Mouse (Mus musculus) kidney, embryonic 15.5 days (tissue): Measurements from ENCODE around the gene Prkch. TPM values are rescaled to one million over a fixed set of nuclear protein-coding genes. Genes with fewer than 3 reads are reported as not detected.

Experiments
- ATAC-seq: fragments of 200-750 bp; cut with Nextera tagmentation; replicated peaks from 2 replicates; pipeline ENCODE4 v1.8.0; 2017; ENCODE audit warnings: moderate TSS enrichment; ENCODE audit not compliant: low FRiP score
- H3K27ac ChIP-seq: fragments of 300-500 bp; sonication (generic); 2 replicates; pipeline ENCODE4 v1.5.1; 2015; ENCODE audit warnings: mild to moderate bottlenecking, inconsistent platforms
- H3K27me3 ChIP-seq: fragments of 300-500 bp; sonication (generic); 2 replicates; pipeline ENCODE4 v1.6.1; 2015; ENCODE audit warnings: inconsistent platforms
- H3K36me3 ChIP-seq: fragments of 300-500 bp; sonication (generic); 2 replicates; pipeline ENCODE4 v1.6.1; 2015; ENCODE audit warnings: inconsistent platforms
- H3K4me1 ChIP-seq: fragments of 300-500 bp; sonication (generic); 2 replicates; pipeline ENCODE4 v1.6.1; 2015; ENCODE audit warnings: inconsistent platforms
- H3K4me2 ChIP-seq: fragments of 300-500 bp; sonication (generic); 2 replicates; pipeline ENCODE4 v1.6.1; 2015; ENCODE audit warnings: moderate library complexity, mild to moderate bottlenecking, inconsistent platforms
- H3K4me3 ChIP-seq: fragments of 300-500 bp; sonication (generic); replicated peaks from 2 replicates; pipeline ENCODE4 v1.5.1; 2015; ENCODE audit warnings: mild to moderate bottlenecking, inconsistent platforms
- H3K9ac ChIP-seq: fragments of 300-500 bp; sonication (generic); 2 replicates; pipeline ENCODE4 v1.6.1; 2015; ENCODE audit warnings: mild to moderate bottlenecking, inconsistent platforms
- H3K9me3 ChIP-seq: fragments of 300-500 bp; sonication (generic); replicated peaks from 2 replicates; pipeline ENCODE4 v1.6.1; 2016; ENCODE audit warnings: inconsistent platforms
- WGBS: fragments of 180-500 bp; shearing (Covaris S2); methylation state at CpG from one replicate; pipeline ENCODE4 v1.1.7; 2015; ENCODE audit warnings: mixed read lengths; 5-methylcytosine and 5-hydroxymethylcytosine counted together
- polyA plus RNA-seq: library from polyadenylated mRNA; unstranded; fragments of >200 nt; fragmentation: Nextera tagmentation; extraction: Ambion mirVana; gene quantifications from 2 replicates; pipeline ENCODE4 v1.2.1, GENCODE M21; 2015

Prkch gene
- polyA plus RNA-seq, 1 experiment from 2014 or later, result 11.9 TPM

DNA sequence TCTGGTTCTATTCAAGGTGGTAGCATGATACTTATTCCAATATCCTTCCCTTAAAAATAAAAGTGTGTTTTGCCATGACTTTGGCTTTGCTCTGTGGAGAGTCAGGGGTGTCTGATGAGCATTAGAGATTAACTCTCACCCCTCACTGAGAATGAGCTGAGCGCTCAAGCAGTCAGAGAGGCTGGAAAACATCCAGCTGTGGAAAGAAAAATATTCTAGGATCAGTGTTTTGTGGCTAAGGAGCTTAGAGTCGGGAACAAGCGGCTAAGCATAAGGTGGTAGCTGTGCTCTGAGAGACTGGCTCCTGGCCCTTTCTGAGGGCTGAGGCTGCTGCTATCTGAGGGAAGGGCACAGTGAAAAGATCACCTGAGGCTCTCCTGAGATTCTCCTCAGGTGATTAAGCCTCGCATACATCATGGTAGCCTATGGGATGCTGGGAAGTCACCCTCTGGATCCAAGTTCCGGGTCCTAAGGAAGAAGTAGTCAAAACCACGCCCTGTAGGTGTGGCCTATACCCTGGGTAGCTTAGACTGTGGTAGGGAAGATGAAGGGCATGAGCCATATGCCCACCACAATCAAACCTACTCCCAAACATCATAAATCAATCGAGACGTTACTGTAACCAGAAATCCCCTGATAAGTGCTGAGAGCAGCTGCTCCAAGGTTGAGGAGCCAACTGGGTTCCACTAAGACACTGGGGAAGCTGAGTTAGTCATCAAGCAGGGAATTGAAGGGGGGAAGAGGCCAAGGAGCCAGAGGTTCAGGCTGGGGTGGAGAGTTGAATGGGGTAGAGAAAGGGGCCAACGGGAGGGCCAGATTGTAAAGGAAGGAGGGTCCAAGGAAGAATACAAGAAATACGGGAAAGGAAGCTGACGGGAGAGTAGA, 228.7 kb downstream of the Prkch start:
- ATAC-seq, result peak; percentile 26; the same call in 1 of the 2 replicates
- 48% methylated on average over 11 of the region's 11 CpGs for WGBS
- Histone ChIP-seq H3K9ac (no peak overlapping the region), H3K4me2 (no peak overlapping the region), H3K27me3 (no peaks in the 10 kb centered on the region), H3K9me3 (no peaks in the 10 kb centered on the region), H3K27ac (peak overlapping the region; percentile 73), H3K4me3 (no peak overlapping the region), H3K36me3 (no peaks in the 10 kb centered on the region), H3K4me1 (peaks cover 40% of the 10 kb centered on the region)

DNA sequence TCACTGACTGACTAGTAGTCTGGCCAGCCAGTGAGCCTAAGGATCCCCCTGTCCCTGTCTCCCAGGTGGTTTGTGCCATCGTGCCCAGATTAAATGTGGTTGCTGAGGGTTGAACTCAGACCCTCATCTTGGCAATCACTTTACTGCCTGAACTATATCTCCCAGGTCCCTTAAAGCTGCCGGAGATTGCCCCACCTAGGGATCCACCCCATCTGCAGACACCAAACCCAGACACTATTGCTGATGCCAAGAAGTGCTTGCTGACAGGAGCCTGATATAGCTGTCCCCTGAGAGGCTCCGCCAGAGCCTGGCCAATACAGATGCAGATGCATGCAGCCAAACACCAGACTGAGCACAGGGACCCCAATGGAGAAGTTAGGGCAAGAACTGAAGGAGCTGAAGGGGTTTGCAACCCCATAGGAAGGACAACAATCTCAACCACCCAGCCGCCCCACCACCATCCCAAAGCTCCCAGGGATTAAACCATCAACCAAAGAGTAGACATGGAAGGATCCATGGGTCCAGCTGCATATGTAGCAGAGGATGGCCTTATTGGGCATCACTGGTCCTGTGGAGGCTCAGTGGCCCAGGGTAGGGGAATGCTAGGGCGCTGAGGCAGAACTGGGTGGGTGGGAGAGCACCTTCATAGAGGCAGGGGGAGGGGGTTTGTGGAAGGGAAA, 229.6 kb downstream of the Prkch start:
- no peak for ATAC-seq
- H3K4me3 ChIP-seq, result no peak overlapping the region
- H3K9ac ChIP-seq, result no peak overlapping the region
- H3K4me2 ChIP-seq, result no peak overlapping the region
- peaks cover 40% of the 10 kb centered on the region for H3K4me1 ChIP-seq
- 88% methylated on average over 5 of the region's 5 CpGs for whole genome bisulfite sequencing
- no peaks in the 10 kb centered on the region for H3K9me3 ChIP-seq
- no peaks in the 10 kb centered on the region for H3K27me3 ChIP-seq
- H3K27ac ChIP-seq, result no peak overlapping the region
- H3K36me3 ChIP-seq, result no peaks in the 10 kb centered on the region

DNA sequence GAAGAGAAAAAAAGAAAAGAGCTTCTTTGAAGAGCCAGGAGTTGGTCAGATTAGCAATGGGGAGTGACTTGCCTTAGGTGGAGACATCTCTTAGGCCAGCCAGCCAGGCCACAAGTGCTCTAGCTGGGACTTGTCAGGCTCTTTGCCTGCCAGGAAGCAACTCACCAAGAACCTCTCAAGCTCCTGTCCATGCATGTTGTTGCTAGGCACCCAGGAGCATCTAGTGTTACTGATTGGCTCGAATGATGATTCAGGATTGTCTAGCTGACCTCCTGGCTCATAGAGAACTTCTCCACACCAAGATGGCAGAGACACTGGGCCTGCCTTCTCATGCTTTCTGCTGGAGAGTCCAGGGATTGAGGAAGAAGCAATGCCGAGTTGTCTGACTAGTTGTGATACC, 230.3 kb downstream of the Prkch start:
- Histone ChIP-seq H3K9me3 (no peaks in the 10 kb centered on the region), H3K27ac (no peak overlapping the region), H3K4me1 (peaks cover 34% of the 10 kb centered on the region), H3K4me2 (no peak overlapping the region), H3K4me3 (no peak overlapping the region), H3K9ac (no peak overlapping the region), H3K36me3 (no peaks in the 10 kb centered on the region), H3K27me3 (no peaks in the 10 kb centered on the region)
- no peak for ATAC-seq
- 83% methylated on average over 2 of the region's 2 CpGs for WGBS

DNA sequence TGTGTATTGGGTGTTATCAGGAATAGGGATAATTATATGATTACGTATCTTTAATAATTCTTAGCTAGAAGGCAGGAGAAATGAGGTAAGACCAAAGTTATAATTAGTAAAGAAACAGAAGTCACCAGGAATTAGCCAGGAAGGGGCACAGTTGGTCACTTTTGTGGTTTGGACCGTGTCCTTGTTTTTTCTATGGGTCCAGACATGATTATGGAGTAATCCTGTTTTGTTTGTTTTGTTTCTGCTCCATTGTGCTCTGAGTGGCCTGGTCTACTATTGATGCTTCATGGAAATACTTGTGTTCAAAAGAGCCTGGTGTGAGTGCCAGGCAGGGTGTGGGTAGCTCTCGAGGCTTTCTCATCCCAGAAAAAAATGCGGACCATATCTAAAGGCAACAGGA, 230.9 kb downstream of the Prkch start:
- no peaks in the 10 kb centered on the region for H3K36me3 ChIP-seq

DNA sequence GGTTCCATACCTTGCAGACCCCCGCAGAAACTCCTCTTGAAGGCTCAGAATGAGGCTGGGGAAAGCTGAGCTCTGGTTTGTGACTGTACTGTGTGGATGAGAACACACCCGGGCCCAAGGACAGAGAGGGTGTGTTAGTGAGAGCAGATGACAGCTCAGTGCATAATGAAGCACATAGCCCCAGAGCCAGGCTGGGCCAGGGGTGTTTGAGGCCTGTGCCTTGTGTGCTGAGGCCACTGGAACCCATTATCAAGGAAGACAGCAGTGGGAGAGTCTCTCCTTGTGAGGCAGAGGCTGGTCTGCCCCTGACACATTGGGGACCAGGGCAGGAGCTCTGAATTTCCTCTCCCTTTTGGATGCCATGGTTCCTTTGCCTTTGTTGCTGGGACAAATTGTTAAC, 231.3 kb downstream of the Prkch start:
- H3K9ac ChIP-seq, result no peak overlapping the region
- ATAC-seq, result no peak
- H3K4me3 ChIP-seq, result no peak overlapping the region
- peaks cover 24% of the 10 kb centered on the region for H3K4me1 ChIP-seq
- H3K27ac ChIP-seq, result no peak overlapping the region
- WGBS, result 73% methylated on average over 2 of the region's 2 CpGs
- H3K9me3 ChIP-seq, result no peaks in the 10 kb centered on the region
- no peaks in the 10 kb centered on the region for H3K27me3 ChIP-seq
- H3K4me2 ChIP-seq, result no peak overlapping the region
- no peaks in the 10 kb centered on the region for H3K36me3 ChIP-seq

More for the DNA sequence above, 230.9 kb downstream of the Prkch start:
- 84% methylated on average over 4 of the region's 4 CpGs for WGBS
- no peak for ATAC-seq
- H3K9ac ChIP-seq, result no peak overlapping the region
- no peak overlapping the region for H3K4me2 ChIP-seq
- H3K27ac ChIP-seq, result no peak overlapping the region
- peaks cover 28% of the 10 kb centered on the region for H3K4me1 ChIP-seq
- no peaks in the 10 kb centered on the region for H3K27me3 ChIP-seq
- no peak overlapping the region for H3K4me3 ChIP-seq
- no peaks in the 10 kb centered on the region for H3K9me3 ChIP-seq

DNA sequence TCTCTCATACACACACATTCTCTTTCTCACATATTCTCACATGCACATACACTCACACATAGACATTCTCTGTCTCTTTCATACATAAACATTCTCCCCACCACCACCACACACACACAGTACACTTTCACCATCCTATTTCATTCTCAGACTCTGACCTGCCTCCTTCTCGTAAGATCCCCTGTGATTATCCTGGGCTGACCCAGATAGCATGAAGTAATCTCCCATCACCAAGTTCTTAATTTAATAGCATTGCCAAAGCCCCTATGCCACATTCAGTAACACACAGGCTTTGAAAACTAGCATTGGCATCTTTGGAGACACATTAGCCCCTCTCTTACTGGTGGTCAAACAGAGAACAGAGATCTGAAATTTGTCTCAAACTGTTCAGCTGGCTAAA, 232.3 kb downstream of the Prkch start:
- 75% methylated on average over 1 of the region's 1 CpGs for WGBS
- no peak overlapping the region for H3K9ac ChIP-seq

DNA sequence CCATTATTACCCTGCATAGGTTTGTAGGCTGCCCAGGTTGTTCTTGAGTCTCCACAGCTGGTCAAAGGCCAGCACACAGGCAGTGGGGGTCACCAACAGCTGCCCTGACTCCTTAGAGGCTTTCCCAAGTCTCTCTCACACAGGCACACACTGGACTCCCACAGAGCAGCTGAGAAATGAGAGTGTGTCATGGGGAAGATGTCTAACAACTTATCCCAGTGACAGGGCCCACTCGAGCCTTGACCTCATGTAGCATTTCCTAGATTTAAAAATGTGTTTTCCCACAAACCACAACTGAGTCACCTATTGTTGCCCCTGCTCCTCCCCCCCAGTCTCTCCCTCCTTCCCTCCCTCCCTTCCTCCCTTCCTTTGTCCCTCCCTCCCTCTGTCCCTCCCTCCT, 234.2 kb downstream of the Prkch start:
- H3K27ac ChIP-seq, result no peak overlapping the region
- no peak overlapping the region for H3K9ac ChIP-seq
- no peaks in the 10 kb centered on the region for H3K36me3 ChIP-seq
- H3K9me3 ChIP-seq, result no peaks in the 10 kb centered on the region
- H3K4me1 ChIP-seq, result no peaks in the 10 kb centered on the region
- no peak for ATAC-seq
- WGBS, result 21% methylated on average over 1 of the region's 1 CpGs
- H3K4me3 ChIP-seq, result no peak overlapping the region
- H3K4me2 ChIP-seq, result no peak overlapping the region
- H3K27me3 ChIP-seq, result no peaks in the 10 kb centered on the region

More for the DNA sequence above, 232.3 kb downstream of the Prkch start:
- ATAC-seq, result no peak
- Histone ChIP-seq H3K27me3 (no peaks in the 10 kb centered on the region), H3K27ac (no peak overlapping the region), H3K9me3 (no peaks in the 10 kb centered on the region), H3K4me3 (no peak overlapping the region), H3K4me2 (no peak overlapping the region), H3K36me3 (no peaks in the 10 kb centered on the region), H3K4me1 (peaks cover 16% of the 10 kb centered on the region)

DNA sequence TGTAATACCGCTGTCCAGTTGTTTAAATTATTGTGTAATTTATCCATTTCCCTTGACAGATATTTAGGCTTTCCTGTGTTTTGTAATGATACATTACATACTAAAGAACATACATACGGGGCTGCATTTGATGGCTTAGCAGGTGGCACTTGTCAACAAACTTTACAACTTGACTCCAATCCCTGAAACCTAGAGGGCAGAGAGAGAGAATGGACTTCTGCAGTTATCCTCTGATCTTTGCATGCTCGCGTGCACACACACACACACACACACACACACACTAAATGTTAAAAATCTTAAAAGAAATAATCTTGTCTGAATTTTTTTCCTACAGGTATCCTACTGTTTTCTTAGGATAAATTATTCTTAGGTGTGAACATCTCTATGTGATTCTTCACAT, 236.6 kb downstream of the Prkch start:
- Histone ChIP-seq H3K27ac (no peak overlapping the region), H3K4me1 (no peaks in the 10 kb centered on the region), H3K9ac (no peak overlapping the region), H3K9me3 (no peaks in the 10 kb centered on the region), H3K4me3 (no peak overlapping the region), H3K4me2 (no peak overlapping the region), H3K36me3 (no peaks in the 10 kb centered on the region), H3K27me3 (no peaks in the 10 kb centered on the region)
- 47% methylated on average over 4 of the region's 4 CpGs for WGBS
- peak; percentile 71; the same call in 1 of the 2 replicates for ATAC-seq

DNA sequence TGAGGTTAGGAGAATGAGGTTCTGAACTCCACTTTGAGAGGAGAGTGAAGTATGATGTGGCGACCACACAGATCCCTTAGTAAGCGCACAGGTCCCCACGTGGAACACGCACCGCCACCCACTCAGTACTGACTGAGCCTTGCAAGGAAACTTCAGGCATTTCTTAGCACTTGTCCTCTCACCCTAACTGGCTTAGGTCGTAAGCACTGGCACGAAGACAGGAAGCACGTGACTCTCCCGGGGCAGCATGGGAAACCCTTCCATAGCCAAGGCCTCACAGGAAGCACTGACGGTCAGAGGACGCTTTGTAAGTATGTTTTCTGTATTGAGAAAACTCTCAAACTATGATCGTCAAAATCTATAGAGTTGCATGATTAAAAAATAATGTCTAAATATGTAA, 237.7 kb downstream of the Prkch start:
- Histone ChIP-seq H3K9me3 (no peaks in the 10 kb centered on the region), H3K9ac (no peak overlapping the region), H3K4me2 (no peak overlapping the region), H3K27me3 (no peaks in the 10 kb centered on the region), H3K4me3 (no peak overlapping the region), H3K36me3 (no peaks in the 10 kb centered on the region), H3K4me1 (no peaks in the 10 kb centered on the region), H3K27ac (no peak overlapping the region)
- WGBS, result 87% methylated on average over 12 of the region's 12 CpGs
- no peak for ATAC-seq

DNA sequence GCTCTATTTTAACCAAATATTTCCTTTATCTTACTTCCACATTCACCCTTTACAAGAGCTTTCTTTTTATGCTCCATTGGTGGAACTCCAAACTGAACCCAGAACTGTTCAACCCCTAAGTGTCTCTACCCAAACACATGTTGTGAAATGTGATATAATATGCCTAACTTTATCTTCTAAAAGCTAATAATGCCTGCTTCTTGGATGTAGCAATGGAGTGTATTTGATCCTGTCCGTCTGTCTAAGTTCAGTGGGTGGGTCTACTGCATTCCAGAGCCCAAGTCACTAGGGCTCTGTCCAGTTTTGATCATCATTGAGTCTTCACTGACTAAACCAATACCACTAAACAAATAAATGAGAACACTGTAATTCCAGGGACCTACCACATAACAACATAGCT, 240.2 kb downstream of the Prkch start:
- Histone ChIP-seq H3K4me3 (no peak overlapping the region), H3K4me2 (no peak overlapping the region), H3K9ac (no peak overlapping the region), H3K4me1 (no peaks in the 10 kb centered on the region), H3K36me3 (no peaks in the 10 kb centered on the region), H3K27me3 (no peaks in the 10 kb centered on the region), H3K9me3 (no peaks in the 10 kb centered on the region), H3K27ac (no peak overlapping the region)
- ATAC-seq, result no peak
- WGBS, result 76% methylated on average over 1 of the region's 1 CpGs
